Mouse (Mus musculus): Measurements from ENCODE around the gene Gm5475. TPM values are rescaled to one million over a fixed set of nuclear protein-coding genes. Genes with fewer than 3 reads are reported as not detected.
A peak's percentile ranks its signal among the peaks of the same experiment; 100 is the strongest.

Gene Gm5475
- total RNA-seq, 2 experiments from 2014 or later, result not detected

GRCm38 (mm10) chr15:100410918-100411672 is 10.9 kb upstream of the Gm5475 start:
- DNase-seq, result no peak
- intact Hi-C loops (cut with DNase I), result no loop called here

- intact Hi-C loops (cut with DNase I), result no loop called here
- DNase-seq, result no peak
Measured at GRCm38 (mm10) chr15:100411731-100412130, 10.2 kb upstream of the Gm5475 start.

GRCm38 (mm10) chr15:100413306-100413705 is 8.6 kb upstream of the Gm5475 start:
- no peak for DNase-seq

GRCm38 (mm10) chr15:100414011-100414410 is 7.9 kb upstream of the Gm5475 start:
- no peak for DNase-seq
- intact Hi-C loops (cut with DNase I), result no loop called here

More at GRCm38 (mm10) chr15:100413306-100413705, 8.6 kb upstream of the Gm5475 start:
- intact Hi-C loops (cut with DNase I), result no loop called here

- intact Hi-C loops (cut with DNase I), result no loop called here
- DNase-seq, result no peak
Measured at GRCm38 (mm10) chr15:100414942-100415341, 7.0 kb upstream of the Gm5475 start.

GRCm38 (mm10) chr15:100415684-100416083 is 6.3 kb upstream of the Gm5475 start:
- intact Hi-C loops (cut with DNase I), result no loop called here

GRCm38 (mm10) chr15:100417854-100418450 is 4.0 kb upstream of the Gm5475 start:
- intact Hi-C loops (cut with DNase I), result no loop called here
- DNase-seq, result no peak

More at GRCm38 (mm10) chr15:100415684-100416083, 6.3 kb upstream of the Gm5475 start:
- DNase-seq, result peak in 1 of 2 experiments; percentile 22

- intact Hi-C loops (cut with DNase I), result no loop called here
- DNase-seq, result no peak
Measured at GRCm38 (mm10) chr15:100419311-100419710, 2.6 kb upstream of the Gm5475 start.

GRCm38 (mm10) chr15:100419901-100420745 is 1.8 kb upstream of the Gm5475 start:
- intact Hi-C loops (cut with DNase I), result no loop called here
- DNase-seq, result no peak

- intact Hi-C loops (cut with DNase I), result no loop called here
- no peak for DNase-seq
Measured at GRCm38 (mm10) chr15:100421059-100421757, 739 bp upstream of the Gm5475 start.

- intact Hi-C loops (cut with DNase I), result no loop called here
- no peak for DNase-seq
Measured at GRCm38 (mm10) chr15:100422476-100422875, 529 bp downstream of the Gm5475 start.

GRCm38 (mm10) chr15:100422899-100423860 is 1.2 kb downstream of the Gm5475 start:
- intact Hi-C loops (cut with DNase I), result no loop called here
- peak; percentile 96 to 98 for DNase-seq

- no peak for DNase-seq
- intact Hi-C loops (cut with DNase I), result no loop called here
Measured at GRCm38 (mm10) chr15:100423916-100424315, 2.0 kb downstream of the Gm5475 start.

- DNase-seq, result no peak
- intact Hi-C loops (cut with DNase I), result no loop called here
Measured at GRCm38 (mm10) chr15:100424396-100425122, 2.6 kb downstream of the Gm5475 start, which contains the start of gene Slc11a2. Slc11a2 (minus strand) TSS chr15:100425072.

GRCm38 (mm10) chr15:100428296-100428905 is 6.5 kb downstream of the Gm5475 start:
- DNase-seq, result no peak
- intact Hi-C loops (cut with DNase I), result no loop called here

GRCm38 (mm10) chr15:100429959-100430565 is 8.1 kb downstream of the Gm5475 start:
- intact Hi-C loops (cut with DNase I), result no loop called here
- DNase-seq, result no peak

GRCm38 (mm10) chr15:100433234-100433633 is 11.3 kb downstream of the Gm5475 start:
- intact Hi-C loops (cut with DNase I), result no loop called here
- no peak for DNase-seq

GRCm38 (mm10) chr15:100436112-100436511 is 14.2 kb downstream of the Gm5475 start:
- DNase-seq, result no peak
- intact Hi-C loops (cut with DNase I), result no loop called here

All from heart, postnatal 14 days (tissue).